Mouse (Mus musculus): ENCODE results near the gene Pfkm. TPM values are rescaled to one million over a fixed set of nuclear protein-coding genes. Genes with fewer than 3 reads are reported as not detected.

The Pfkm gene
- polyA plus RNA-seq, 1 experiment from 2014 or later: 69.6 TPM

- Histone ChIP-seq H3K9ac (ENCODE audit: low read depth, low read length) (no peak overlapping the region), H3K9me3 (ENCODE audit: control insufficient read depth, low read length) (no peaks in the 10 kb centered on the region), H3K27me3 (replicated peaks; ENCODE audit: control insufficient read depth, insufficient read depth, low read length) (no peaks in the 10 kb centered on the region), H3K27ac (replicated peaks; ENCODE audit: low read depth, low read length) (no peak overlapping the region), H3K36me3 (ENCODE audit: control insufficient read depth, insufficient read depth, low read length) (peaks cover 85% of the 10 kb centered on the region), H3K4me2 (ENCODE audit: low read depth, low read length) (no peak overlapping the region), H3K4me3 (ENCODE audit: low read depth, low read length) (no peak overlapping the region), H3K4me1 (ENCODE audit: control insufficient read depth, insufficient read depth, low read length) (no peaks in the 10 kb centered on the region)
- DNase-seq (ENCODE audit: low spot score) (no peak), ATAC-seq (ENCODE audit: low read depth) (no peak)
- WGBS: 68% methylated on average over 3 of the region's 3 CpGs
These were observed 24.9 kb upstream of the Pfkm start for GRCm38 (mm10) chr15:98067492-98067891.

- no peak overlapping the region for H3K4me3 ChIP-seq (ENCODE audit: low read depth, low read length)
- H3K27me3 ChIP-seq (replicated peaks; ENCODE audit: control insufficient read depth, insufficient read depth, low read length): no peaks in the 10 kb centered on the region
- no peak overlapping the region for H3K27ac ChIP-seq (replicated peaks; ENCODE audit: low read depth, low read length)
- H3K9ac ChIP-seq (ENCODE audit: low read depth, low read length): no peak overlapping the region
- ATAC-seq (ENCODE audit: low read depth) (no peak), DNase-seq (ENCODE audit: low spot score) (no peak)
- 87% methylated on average over 9 of the region's 9 CpGs for WGBS
- peaks cover 84% of the 10 kb centered on the region for H3K36me3 ChIP-seq (ENCODE audit: control insufficient read depth, insufficient read depth, low read length)
- no peaks in the 10 kb centered on the region for H3K9me3 ChIP-seq (ENCODE audit: control insufficient read depth, low read length)
- H3K4me2 ChIP-seq (ENCODE audit: low read depth, low read length): no peak overlapping the region
- no peaks in the 10 kb centered on the region for H3K4me1 ChIP-seq (ENCODE audit: control insufficient read depth, insufficient read depth, low read length)
These were observed 23.9 kb upstream of the Pfkm start for GRCm38 (mm10) chr15:98068506-98068905.

GRCm38 (mm10) chr15:98069566-98070245, 22.7 kb upstream of the Pfkm start:
- ATAC-seq (ENCODE audit: low read depth): no peak
- Histone ChIP-seq H3K36me3 (ENCODE audit: control insufficient read depth, insufficient read depth, low read length) (peaks cover 85% of the 10 kb centered on the region), H3K4me1 (ENCODE audit: control insufficient read depth, insufficient read depth, low read length) (no peaks in the 10 kb centered on the region), H3K4me3 (ENCODE audit: low read depth, low read length) (no peak overlapping the region), H3K9ac (ENCODE audit: low read depth, low read length) (no peak overlapping the region), H3K9me3 (ENCODE audit: control insufficient read depth, low read length) (no peaks in the 10 kb centered on the region), H3K27ac (replicated peaks; ENCODE audit: low read depth, low read length) (no peak overlapping the region), H3K27me3 (replicated peaks; ENCODE audit: control insufficient read depth, insufficient read depth, low read length) (no peaks in the 10 kb centered on the region), H3K4me2 (ENCODE audit: low read depth, low read length) (no peak overlapping the region)
- DNase-seq (ENCODE audit: low spot score): no peak
- 90% methylated on average over 8 of the region's 8 CpGs for WGBS

GRCm38 (mm10) chr15:98070376-98070775, 22.0 kb upstream of the Pfkm start:
- no peak for ATAC-seq (ENCODE audit: low read depth)
- H3K4me1 ChIP-seq (ENCODE audit: control insufficient read depth, insufficient read depth, low read length): no peaks in the 10 kb centered on the region
- H3K27ac ChIP-seq (replicated peaks; ENCODE audit: low read depth, low read length): no peak overlapping the region
- WGBS: 82% methylated on average over 3 of the region's 3 CpGs
- H3K36me3 ChIP-seq (ENCODE audit: control insufficient read depth, insufficient read depth, low read length): peaks cover 86% of the 10 kb centered on the region
- no peak overlapping the region for H3K9ac ChIP-seq (ENCODE audit: low read depth, low read length)
- H3K4me2 ChIP-seq (ENCODE audit: low read depth, low read length): no peak overlapping the region
- no peaks in the 10 kb centered on the region for H3K27me3 ChIP-seq (replicated peaks; ENCODE audit: control insufficient read depth, insufficient read depth, low read length)
- no peaks in the 10 kb centered on the region for H3K9me3 ChIP-seq (ENCODE audit: control insufficient read depth, low read length)
- H3K4me3 ChIP-seq (ENCODE audit: low read depth, low read length): no peak overlapping the region
- no peak for DNase-seq (ENCODE audit: low spot score)

GRCm38 (mm10) chr15:98074521-98074920, 17.9 kb upstream of the Pfkm start:
- WGBS: 94% methylated on average over 8 of the region's 8 CpGs
- Histone ChIP-seq H3K27ac (replicated peaks; ENCODE audit: low read depth, low read length) (no peak overlapping the region), H3K4me1 (ENCODE audit: control insufficient read depth, insufficient read depth, low read length) (no peaks in the 10 kb centered on the region), H3K36me3 (ENCODE audit: control insufficient read depth, insufficient read depth, low read length) (peaks cover 87% of the 10 kb centered on the region), H3K4me2 (ENCODE audit: low read depth, low read length) (no peak overlapping the region), H3K9me3 (ENCODE audit: control insufficient read depth, low read length) (no peaks in the 10 kb centered on the region), H3K4me3 (ENCODE audit: low read depth, low read length) (no peak overlapping the region), H3K9ac (ENCODE audit: low read depth, low read length) (no peak overlapping the region), H3K27me3 (replicated peaks; ENCODE audit: control insufficient read depth, insufficient read depth, low read length) (no peaks in the 10 kb centered on the region)
- ATAC-seq (ENCODE audit: low read depth): no peak
- DNase-seq (ENCODE audit: low spot score): no peak

- 89% methylated on average over 16 of the region's 16 CpGs for WGBS
- no peak for DNase-seq (ENCODE audit: low spot score)
- Histone ChIP-seq H3K4me2 (ENCODE audit: low read depth, low read length) (no peak overlapping the region), H3K27ac (replicated peaks; ENCODE audit: low read depth, low read length) (no peak overlapping the region), H3K4me1 (ENCODE audit: control insufficient read depth, insufficient read depth, low read length) (no peaks in the 10 kb centered on the region), H3K27me3 (replicated peaks; ENCODE audit: control insufficient read depth, insufficient read depth, low read length) (no peaks in the 10 kb centered on the region), H3K4me3 (ENCODE audit: low read depth, low read length) (no peak overlapping the region), H3K9ac (ENCODE audit: low read depth, low read length) (no peak overlapping the region), H3K36me3 (ENCODE audit: control insufficient read depth, insufficient read depth, low read length) (peaks cover 86% of the 10 kb centered on the region), H3K9me3 (ENCODE audit: control insufficient read depth, low read length) (no peaks in the 10 kb centered on the region)
- no peak for ATAC-seq (ENCODE audit: low read depth)
These were observed 17.4 kb upstream of the Pfkm start for GRCm38 (mm10) chr15:98075034-98075433.

- Histone ChIP-seq H3K4me1 (ENCODE audit: control insufficient read depth, insufficient read depth, low read length) (no peaks in the 10 kb centered on the region), H3K36me3 (ENCODE audit: control insufficient read depth, insufficient read depth, low read length) (peaks cover 85% of the 10 kb centered on the region), H3K27ac (replicated peaks; ENCODE audit: low read depth, low read length) (no peak overlapping the region), H3K4me3 (ENCODE audit: low read depth, low read length) (no peak overlapping the region), H3K27me3 (replicated peaks; ENCODE audit: control insufficient read depth, insufficient read depth, low read length) (no peaks in the 10 kb centered on the region), H3K9ac (ENCODE audit: low read depth, low read length) (no peak overlapping the region), H3K9me3 (ENCODE audit: control insufficient read depth, low read length) (no peaks in the 10 kb centered on the region), H3K4me2 (ENCODE audit: low read depth, low read length) (no peak overlapping the region)
- WGBS: 89% methylated on average over 6 of the region's 6 CpGs
- DNase-seq (ENCODE audit: low spot score): no peak
- no peak for ATAC-seq (ENCODE audit: low read depth)
These were observed 15.5 kb upstream of the Pfkm start for GRCm38 (mm10) chr15:98076901-98077300.

- Histone ChIP-seq H3K27me3 (replicated peaks; ENCODE audit: control insufficient read depth, insufficient read depth, low read length) (no peaks in the 10 kb centered on the region), H3K36me3 (ENCODE audit: control insufficient read depth, insufficient read depth, low read length) (peaks cover 34% of the 10 kb centered on the region), H3K4me2 (ENCODE audit: low read depth, low read length) (no peak overlapping the region), H3K9ac (ENCODE audit: low read depth, low read length) (no peak overlapping the region), H3K4me3 (ENCODE audit: low read depth, low read length) (no peak overlapping the region), H3K4me1 (ENCODE audit: control insufficient read depth, insufficient read depth, low read length) (peaks cover 12% of the 10 kb centered on the region), H3K9me3 (ENCODE audit: control insufficient read depth, low read length) (no peaks in the 10 kb centered on the region), H3K27ac (replicated peaks; ENCODE audit: low read depth, low read length) (no peak overlapping the region)
- DNase-seq (ENCODE audit: low spot score): no peak
- no peak for ATAC-seq (ENCODE audit: low read depth)
- WGBS: 71% methylated on average over 1 of the region's 1 CpGs
These were observed 3.5 kb upstream of the Pfkm start for GRCm38 (mm10) chr15:98088889-98089288.

GRCm38 (mm10) chr15:98089421-98090183, 2.8 kb upstream of the Pfkm start:
- Histone ChIP-seq H3K4me3 (ENCODE audit: low read depth, low read length) (no peak overlapping the region), H3K9me3 (ENCODE audit: control insufficient read depth, low read length) (no peaks in the 10 kb centered on the region), H3K27ac (replicated peaks; ENCODE audit: low read depth, low read length) (no peak overlapping the region), H3K4me1 (ENCODE audit: control insufficient read depth, insufficient read depth, low read length) (peaks cover 12% of the 10 kb centered on the region), H3K36me3 (ENCODE audit: control insufficient read depth, insufficient read depth, low read length) (peaks cover 28% of the 10 kb centered on the region), H3K9ac (ENCODE audit: low read depth, low read length) (no peak overlapping the region), H3K27me3 (replicated peaks; ENCODE audit: control insufficient read depth, insufficient read depth, low read length) (no peaks in the 10 kb centered on the region), H3K4me2 (ENCODE audit: low read depth, low read length) (no peak overlapping the region)
- DNase-seq (ENCODE audit: low spot score) (no peak), ATAC-seq (ENCODE audit: low read depth) (no peak)
- WGBS: 68% methylated on average over 9 of the region's 9 CpGs

Data from embryonic facial prominence, embryonic 14.5 days (tissue).